Mouse (Mus musculus) ES-Bruce4 (cell line): ENCODE data around the gene Rtkn2.

Source experiments
- CTCF ChIP-seq: IDR thresholded peaks from one replicate; pipeline ENCODE4 v1.8.1; 2011; ENCODE audit warnings: low read depth, low read length
- POLR2A ChIP-seq: IDR thresholded peaks from one replicate; pipeline ENCODE4 v1.8.1; 2011; ENCODE audit warnings: low read length; ENCODE audit not compliant: insufficient read depth

DNA sequence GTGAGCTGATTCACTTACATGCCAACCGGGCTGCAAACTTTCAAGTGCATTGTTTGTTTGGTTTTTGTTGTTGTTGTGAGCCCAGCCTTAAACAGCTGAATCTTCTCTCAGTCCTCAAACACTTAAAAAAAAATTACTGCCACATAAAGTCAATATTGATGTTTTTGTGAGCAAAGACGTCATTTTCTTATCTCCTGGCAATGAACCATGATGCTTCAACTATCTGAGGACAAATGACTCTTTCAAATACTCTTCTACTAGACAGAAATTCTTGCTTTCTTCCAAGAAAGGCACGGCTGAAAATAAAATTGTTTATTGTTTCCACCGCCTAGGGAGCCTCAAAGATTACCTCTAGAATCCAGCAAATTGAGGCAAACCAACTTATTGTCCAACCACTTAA lies 42.4 kb upstream of the Rtkn2 start:
- TF ChIP-seq POLR2A (no peak), CTCF (no peak)
